Mouse (Mus musculus) lung, postnatal 4 days (tissue): ENCODE results near the gene Dnaic2.

Source experiments
- DNase-seq, 2 experiments: peaks; one replicate each; pipeline ENCODE4 v3.0.0; 2021

The Dnaic2 gene

GRCm38 (mm10) chr11:114726965-114727825 is at the start of gene Dnaic2:
Gene Dnaic2 (plus strand): TSS chr11:114727408.
- peak; percentile 76 to 87 for DNase-seq

DNA sequence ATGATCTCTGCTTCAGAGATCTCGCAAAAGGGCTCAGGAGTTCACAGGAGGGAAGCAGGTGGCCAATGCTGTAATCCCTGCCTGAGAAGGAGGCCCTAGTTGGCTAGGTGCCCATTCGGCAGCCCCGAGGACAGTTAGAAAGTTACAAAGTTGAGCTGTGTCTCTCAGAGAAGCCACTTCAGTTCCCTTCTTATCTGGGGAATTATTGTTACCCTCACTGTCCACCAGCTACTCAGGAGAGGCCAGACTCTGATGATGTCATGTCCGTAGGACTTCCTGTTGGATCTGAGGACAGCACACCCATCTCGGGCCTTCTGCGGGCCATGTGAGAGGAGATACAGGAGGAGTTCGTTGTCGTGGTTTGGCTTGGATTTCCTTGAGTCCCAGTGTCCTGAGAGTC is 47.6 kb upstream of the Dnaic2 start:
- peak in 1 of 2 experiments; percentile 38 for DNase-seq

DNA sequence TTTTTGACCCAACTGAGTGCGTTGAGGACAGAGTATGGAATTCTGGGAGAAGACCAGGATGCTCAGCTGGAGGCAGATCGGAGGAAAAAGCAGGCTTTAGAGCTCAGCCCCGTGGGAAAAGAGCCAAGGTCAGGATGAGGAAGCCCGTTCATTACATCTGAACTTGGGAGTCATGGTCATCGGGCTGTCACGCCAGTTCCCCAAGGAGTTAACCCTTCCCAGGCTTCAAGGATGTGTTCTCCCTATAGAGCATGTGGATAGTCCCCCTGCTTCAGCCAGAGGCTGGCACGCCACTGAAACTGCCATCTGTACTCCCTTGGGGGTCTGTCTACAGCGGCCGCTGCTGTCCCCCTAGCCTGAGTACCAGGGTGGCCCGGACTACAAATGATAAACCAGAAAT is 46.9 kb upstream of the Dnaic2 start:
- peak; percentile 40 to 51 for DNase-seq

- no peak for DNase-seq
Measured at GRCm38 (mm10) chr11:114681054-114681453, 46.2 kb upstream of the Dnaic2 start.

DNA sequence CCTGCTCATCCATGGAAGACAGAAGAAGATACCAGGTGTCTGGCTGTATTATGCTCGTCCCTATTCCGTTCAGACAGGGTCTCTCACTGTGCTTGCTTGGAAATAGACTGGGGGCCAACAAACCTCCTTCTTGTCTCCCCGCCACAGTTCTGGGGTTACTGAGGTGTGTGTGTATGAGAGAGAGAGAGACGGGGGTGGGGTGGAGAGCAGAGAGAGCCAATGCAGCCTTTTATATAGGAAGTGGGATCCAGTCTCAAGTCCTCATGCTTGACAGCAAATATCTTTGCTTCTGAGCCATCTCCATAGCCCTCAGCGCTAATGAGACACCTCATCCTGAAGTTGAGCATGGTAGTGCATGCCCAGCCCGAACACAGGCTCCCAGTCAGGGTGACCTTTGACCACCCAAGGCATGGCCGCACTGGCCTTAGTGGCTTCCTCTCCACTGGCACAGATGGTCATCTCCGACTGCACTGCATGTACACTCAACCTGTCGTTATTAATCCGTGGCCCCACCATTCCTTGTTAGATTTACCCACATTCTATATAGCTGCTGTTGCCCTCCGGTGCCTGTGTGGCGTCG is 44.8 kb upstream of the Dnaic2 start:
- no peak for DNase-seq

- no peak for DNase-seq
Measured at GRCm38 (mm10) chr11:114683029-114683721, 44.0 kb upstream of the Dnaic2 start.

GRCm38 (mm10) chr11:114683722-114684621 is 43.2 kb upstream of the Dnaic2 start:
- no peak for DNase-seq

DNA sequence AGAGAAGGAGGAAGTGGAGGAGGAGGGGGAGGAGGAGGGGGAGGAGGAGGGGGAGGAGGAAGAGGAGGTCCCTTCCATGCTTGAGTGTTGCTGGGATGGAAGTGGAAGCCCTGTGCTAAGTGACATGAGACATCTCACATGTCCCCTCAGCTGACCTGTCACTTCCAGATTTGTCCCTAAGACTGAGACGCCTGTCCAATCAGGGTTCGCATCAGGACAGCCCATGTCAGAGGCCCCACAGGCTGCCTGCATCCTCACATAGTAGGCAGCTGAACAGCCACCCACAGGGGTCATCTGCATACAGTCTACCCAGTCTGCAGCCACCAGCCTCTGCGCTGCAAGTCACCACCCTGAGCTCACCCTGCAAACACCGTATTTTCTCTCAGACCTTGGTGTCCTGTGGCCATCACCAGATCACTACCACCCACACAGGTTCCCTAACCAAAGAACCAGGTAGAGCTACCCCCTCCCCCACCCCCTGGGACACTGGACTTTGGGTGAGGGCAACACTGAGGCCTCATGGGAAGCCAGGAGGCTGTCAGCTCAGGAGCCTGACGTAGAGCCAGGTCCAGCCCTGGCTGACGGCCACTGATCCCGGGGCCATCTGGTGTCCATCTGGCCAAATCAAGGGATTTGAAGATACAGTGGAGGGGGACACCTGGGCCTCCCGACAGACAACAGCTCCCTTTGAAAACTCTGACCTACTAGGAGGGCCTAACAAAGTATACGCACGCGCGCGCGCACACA is 42.4 kb upstream of the Dnaic2 start:
- peak in 1 of 2 experiments; percentile 44 for DNase-seq

DNA sequence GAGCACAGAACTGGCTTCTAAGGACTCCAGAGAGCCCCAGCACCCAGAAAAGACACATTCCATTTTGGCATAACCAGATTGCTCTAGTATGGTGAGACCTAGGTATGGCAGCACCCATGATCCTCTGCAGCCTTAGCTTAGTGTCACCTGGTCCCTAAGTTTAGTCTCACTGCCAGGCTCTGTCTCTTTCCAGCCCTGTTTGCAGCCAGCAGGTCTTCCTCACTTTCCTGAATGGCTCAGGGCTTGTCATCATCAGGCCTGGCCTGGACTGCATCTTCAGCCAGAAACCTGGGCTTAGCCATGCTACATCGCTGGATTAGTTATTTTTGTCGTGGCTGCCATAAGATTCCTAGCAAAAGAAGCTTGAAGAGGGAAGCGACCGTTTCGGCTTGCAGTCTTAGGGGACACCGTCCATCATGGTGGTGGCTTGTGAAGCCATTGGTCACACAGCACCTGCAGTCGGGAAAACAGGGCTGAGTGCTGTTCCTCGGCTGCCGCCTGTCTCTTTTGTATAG is 41.6 kb upstream of the Dnaic2 start:
- no peak for DNase-seq

GRCm38 (mm10) chr11:114686221-114686959 is 40.8 kb upstream of the Dnaic2 start:
- DNase-seq, result no peak

GRCm38 (mm10) chr11:114687574-114688188 is 39.5 kb upstream of the Dnaic2 start:
- no peak for DNase-seq

GRCm38 (mm10) chr11:114688729-114689128 is 38.5 kb upstream of the Dnaic2 start:
- DNase-seq, result no peak

DNA sequence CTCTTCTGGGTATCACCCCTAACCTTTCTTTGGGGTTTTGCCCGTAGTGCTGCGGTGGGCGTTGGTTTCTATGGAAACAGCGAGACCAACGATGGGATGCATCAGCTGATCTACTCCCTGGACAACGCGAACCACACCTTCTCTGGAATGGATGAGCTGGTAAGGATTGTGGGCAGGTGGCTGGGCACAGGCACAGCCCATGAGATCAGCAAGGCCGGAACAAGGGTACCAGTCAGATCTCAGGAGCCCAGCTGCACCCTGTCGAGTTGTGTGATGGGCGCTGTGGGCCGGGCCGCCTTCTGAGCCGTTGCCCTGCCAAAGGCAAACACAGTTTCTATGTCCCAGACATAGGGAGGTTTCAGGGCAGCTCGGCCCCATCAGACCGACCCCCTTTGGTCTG is 37.0 kb upstream of the Dnaic2 start:
- no peak for DNase-seq

- DNase-seq, result no peak
Measured at GRCm38 (mm10) chr11:114691454-114692182, 35.6 kb upstream of the Dnaic2 start.

- DNase-seq, result no peak
Measured at GRCm38 (mm10) chr11:114692601-114693000, 34.6 kb upstream of the Dnaic2 start.

GRCm38 (mm10) chr11:114693456-114693855 is 33.8 kb upstream of the Dnaic2 start:
- no peak for DNase-seq

DNA sequence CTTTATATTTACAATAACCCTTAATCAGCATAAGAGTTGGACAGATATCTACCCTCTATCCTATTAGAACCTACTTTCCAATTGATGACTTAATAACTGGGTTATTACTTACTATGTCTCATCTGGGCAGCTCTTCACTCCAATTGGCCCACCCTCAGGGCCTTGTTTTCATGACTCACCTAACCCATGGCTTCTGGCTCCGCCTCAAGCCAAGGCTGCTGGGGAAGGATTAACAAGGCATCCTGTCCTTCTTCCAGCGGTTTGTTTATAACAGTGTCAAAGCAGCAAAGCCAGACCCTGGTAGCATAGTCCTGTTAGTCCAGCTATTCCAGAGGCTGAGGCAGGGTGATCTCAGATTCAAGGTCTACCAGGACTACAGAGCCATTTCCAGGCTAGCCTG is 32.8 kb upstream of the Dnaic2 start:
- DNase-seq, result no peak

DNA sequence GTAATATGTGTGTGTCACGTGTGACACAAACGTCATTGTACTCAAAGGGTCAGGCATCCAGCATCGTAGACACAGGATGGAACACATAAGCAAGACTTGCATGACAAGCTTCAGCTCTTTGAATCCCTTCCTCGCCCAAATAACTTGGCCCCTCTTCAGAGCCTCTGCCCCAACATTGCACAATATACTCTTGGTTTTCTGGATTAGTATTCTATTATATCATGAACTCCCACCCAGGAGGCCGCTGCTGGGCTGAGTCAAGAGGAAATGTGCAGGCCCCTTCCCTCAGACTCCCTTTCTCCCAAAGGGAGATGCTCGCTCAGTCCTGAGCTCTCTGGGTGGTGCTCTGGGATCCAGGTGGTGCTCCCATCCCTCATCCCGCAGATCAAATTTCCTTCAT is 28.7 kb upstream of the Dnaic2 start:
- no peak for DNase-seq

DNA sequence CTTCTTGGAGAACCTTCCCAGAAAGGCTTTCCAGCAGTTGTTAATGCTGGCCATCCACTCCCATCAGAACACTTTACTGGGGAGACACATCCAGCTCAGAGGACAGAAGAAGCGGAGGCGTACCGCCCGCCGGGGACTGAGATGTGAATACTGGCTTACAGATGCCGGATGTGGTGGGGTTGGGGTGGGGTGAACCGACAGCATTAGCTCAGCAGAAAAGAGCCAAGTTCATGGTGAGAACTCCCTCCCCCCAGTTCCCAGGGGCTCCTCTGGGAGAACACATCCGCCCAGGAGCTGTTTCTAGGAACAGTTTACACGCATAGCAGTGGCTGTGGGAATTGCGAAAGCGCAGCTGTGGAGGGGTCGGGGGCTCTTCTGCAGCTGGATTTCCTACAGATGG is 27.7 kb upstream of the Dnaic2 start:
- DNase-seq, result peak; percentile 57 to 86
